Mouse (Mus musculus): ENCODE data around the gene Psmc2. TPM values are rescaled to one million over a fixed set of nuclear protein-coding genes. Genes with fewer than 3 reads are reported as not detected.

Psmc2 gene
- 10 to 100 TPM; 72.1 to 72.9 TPM for total RNA-seq (2023)

GRCm38 (mm10) chr5:21785053-21785452 lies at the start of gene Psmc2, which contains the start of gene Dnajc2:
Psmc2 (plus strand) TSS chr5:21785283.
Dnajc2 (minus strand) TSS chr5:21785251.

DNA sequence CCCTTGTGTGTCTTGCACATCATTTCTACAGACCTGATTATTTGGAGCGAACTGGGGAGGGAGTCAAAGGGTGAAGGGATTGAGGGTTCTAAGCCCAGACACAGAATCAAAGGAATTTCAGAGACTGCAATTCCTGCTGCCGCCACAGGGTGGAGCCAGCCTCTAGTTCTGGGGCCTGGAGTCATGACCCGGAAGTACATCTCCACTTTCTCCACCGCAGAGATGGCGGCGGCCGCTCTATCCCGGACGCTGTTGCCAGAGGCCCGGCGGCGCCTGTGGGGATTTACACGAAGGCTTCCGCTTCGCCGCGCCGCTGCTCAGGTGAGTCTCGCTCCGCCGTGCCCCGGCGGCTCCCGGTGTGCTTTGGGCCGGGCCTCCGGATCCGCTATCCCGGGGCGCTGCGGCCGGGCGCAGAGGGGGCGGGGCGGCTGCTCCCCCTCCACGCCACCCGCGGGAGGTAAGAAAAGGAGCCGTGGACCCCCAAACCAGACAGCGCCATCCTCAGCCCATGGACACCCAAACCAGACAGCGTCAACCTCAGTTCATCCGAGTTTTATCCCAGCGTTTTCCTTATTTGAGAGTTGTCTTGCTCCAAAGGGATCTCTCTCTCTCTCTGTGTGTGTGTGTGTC lies 48.0 kb upstream of the Psmc2 start, which contains the start of gene Pmpcb:
Gene Pmpcb, plus strand, starts transcription at position 186 of the 630 bp plus-strand sequence.

Other genes with a start within 250 kb of the Psmc2 start
- gene Lrrc17, start 241.7 kb upstream of the Psmc2 start, total RNA-seq (2023): not detected
- under 1 TPM in 1 of 2 experiments, not detected in 1; 0.27 TPM for gene Fbxl13, start 139.6 kb upstream of the Psmc2 start, total RNA-seq (2023)
- gene Armc10, start 139.5 kb upstream of the Psmc2 start, total RNA-seq (2023): 10 to 100 TPM; 35.9 to 37.5 TPM
- 1 to 10 TPM; 2.4 to 2.6 TPM for gene Napepld, start 83.9 kb upstream of the Psmc2 start, total RNA-seq (2023)
- 10 to 100 TPM; 82.1 to 87.1 TPM for gene Pmpcb, start 48.1 kb upstream of the Psmc2 start, total RNA-seq (2023)
- 10 to 100 TPM; 65.6 to 70.1 TPM for gene Dnajc2, start within 50 bp of the Psmc2 start, total RNA-seq (2023)
- gene Slc26a5, start 80.3 kb downstream of the Psmc2 start, total RNA-seq (2023): not detected

Data from T-cell, adult 66 days (primary cell).